Mouse (Mus musculus) megakaryocyte, embryonic 14.5 days (primary cell): Measurements from ENCODE around the gene Cd163.

ENCODE experiments used
- FLI1 ChIP-seq: IDR thresholded peaks from 2 replicates; pipeline ENCODE4 v1.6.1; 2012; ENCODE audit warnings: low read length, inconsistent platforms, mixed read lengths
- GATA1 ChIP-seq: IDR thresholded peaks from 3 replicates; pipeline ENCODE4 v1.6.1; 2012; ENCODE audit warnings: mixed read lengths, low read length, inconsistent platforms, borderline replicate concordance

DNA sequence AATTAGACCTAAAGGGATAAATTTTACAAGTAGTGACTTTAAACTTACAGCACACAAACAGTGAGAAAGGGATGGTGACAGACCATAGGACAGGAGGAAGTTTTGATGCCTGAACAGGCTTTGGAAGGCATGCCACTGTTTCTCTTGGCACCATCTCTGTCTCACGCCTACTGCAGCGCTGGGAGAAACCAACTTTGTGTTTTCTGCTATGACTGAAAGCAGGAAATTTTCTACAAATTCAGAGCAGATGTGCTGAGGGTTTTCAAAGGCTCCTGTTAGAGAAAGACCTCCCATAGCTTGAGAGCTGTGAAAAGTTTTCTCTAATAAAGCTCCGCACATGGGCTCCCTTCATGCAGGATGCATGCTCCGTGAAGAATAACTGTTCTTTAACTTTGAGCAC, 40.6 kb downstream of the Cd163 start:
- TF ChIP-seq FLI1 (no peak), GATA1 (no peak)
